Mouse (Mus musculus) limb, embryonic 11.5 days (tissue): ENCODE data around the gene Mtmr14. TPM values are rescaled to one million over a fixed set of nuclear protein-coding genes. Genes with fewer than 3 reads are reported as not detected.

Experiments
- ATAC-seq: fragments of 200-750 bp; cut with Nextera tagmentation; 2 replicates; pipeline ENCODE4 v1.8.0; 2017; ENCODE audit warnings: low read depth; ENCODE audit not compliant: insufficient number of reproducible peaks, low FRiP score, low TSS enrichment
- DNase-seq: peaks from one replicate; pipeline ENCODE4 v3.0.0-alpha.2; 2015; ENCODE audit warnings: low spot score
- H3K27ac ChIP-seq: fragments of 300-500 bp; sonication (generic); replicated peaks from 2 replicates; pipeline ENCODE4 v1.5.1; 2014; ENCODE audit warnings: low read depth, mild to moderate bottlenecking, low read length
- H3K27me3 ChIP-seq: fragments of 300-500 bp; sonication (generic); 2 replicates; pipeline ENCODE4 v1.6.1; 2014; ENCODE audit warnings: mild to moderate bottlenecking, low read length, mixed read lengths; ENCODE audit not compliant: control insufficient read depth, insufficient read depth
- H3K36me3 ChIP-seq: fragments of 300-500 bp; sonication (generic); 2 replicates; pipeline ENCODE4 v1.6.1; 2014; ENCODE audit warnings: mild to moderate bottlenecking, low read length, moderate library complexity, mixed read lengths; ENCODE audit not compliant: control insufficient read depth, insufficient read depth
- H3K4me1 ChIP-seq: fragments of 300-500 bp; sonication (generic); 2 replicates; pipeline ENCODE4 v1.6.1; 2014; ENCODE audit warnings: low read length, mixed read lengths; ENCODE audit not compliant: control insufficient read depth, insufficient read depth
- H3K4me2 ChIP-seq: fragments of 300-500 bp; sonication (generic); 2 replicates; pipeline ENCODE4 v1.6.1; 2014; ENCODE audit warnings: low read depth, mild to moderate bottlenecking, moderate library complexity; ENCODE audit not compliant: severe bottlenecking
- H3K4me3 ChIP-seq: fragments of 300-500 bp; sonication (generic); 2 replicates; pipeline ENCODE4 v1.5.1; 2014; ENCODE audit warnings: low read depth, low read length
- H3K9ac ChIP-seq: fragments of 300-500 bp; sonication (generic); 2 replicates; pipeline ENCODE4 v1.6.1; 2014; ENCODE audit warnings: mild to moderate bottlenecking, low read length
- H3K9me3 ChIP-seq: fragments of 300-500 bp; sonication (generic); 2 replicates; pipeline ENCODE4 v1.6.1; 2016; ENCODE audit warnings: low read length; ENCODE audit not compliant: control insufficient read depth
- WGBS: fragments of 180-500 bp; shearing (Covaris S2); extraction: QIAGEN DNeasy Blood & Tissue Kit; methylation state at CpG from one replicate; pipeline ENCODE4 v1.1.7; 2014; 5-methylcytosine and 5-hydroxymethylcytosine counted together
- polyA plus RNA-seq: library from polyadenylated mRNA; unstranded; fragments of >200 nt; fragmentation: Nextera tagmentation; extraction: Ambion mirVana; gene quantifications from 2 replicates; pipeline ENCODE4 v1.2.1, GENCODE M21; 2014

Mtmr14 gene
- polyA plus RNA-seq, 1 experiment from 2014 or later = 47.2 TPM

DNA sequence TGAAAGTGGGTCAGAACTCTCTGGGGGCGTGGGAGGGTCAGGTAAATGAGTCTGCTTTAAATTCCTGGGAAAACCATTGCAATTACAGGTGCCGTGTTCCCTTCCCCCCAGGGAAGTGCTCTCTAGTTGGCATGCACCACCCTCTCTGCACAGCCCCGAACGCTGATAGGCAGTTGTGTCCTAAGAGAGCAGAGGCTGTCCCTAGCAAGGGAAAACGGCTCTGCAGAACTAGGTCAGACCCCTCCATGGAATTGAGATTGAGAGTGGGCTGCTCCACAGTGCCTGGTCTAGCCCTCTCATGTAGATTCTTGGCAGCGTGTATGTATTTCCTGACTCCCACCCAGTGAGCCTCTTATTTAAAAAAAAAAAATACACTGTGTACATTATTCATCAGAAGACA is 25.9 kb downstream of the Mtmr14 start:
- Histone ChIP-seq H3K9me3 (no peaks in the 10 kb centered on the region), H3K27me3 (no peaks in the 10 kb centered on the region), H3K27ac (no peak overlapping the region), H3K36me3 (peaks cover 10% of the 10 kb centered on the region), H3K4me1 (no peaks in the 10 kb centered on the region), H3K9ac (no peak overlapping the region), H3K4me2 (no peak overlapping the region), H3K4me3 (no peak overlapping the region)
- WGBS = 88% methylated on average over 6 of the region's 6 CpGs
- DNase-seq (no peak), ATAC-seq (no peak)

DNA sequence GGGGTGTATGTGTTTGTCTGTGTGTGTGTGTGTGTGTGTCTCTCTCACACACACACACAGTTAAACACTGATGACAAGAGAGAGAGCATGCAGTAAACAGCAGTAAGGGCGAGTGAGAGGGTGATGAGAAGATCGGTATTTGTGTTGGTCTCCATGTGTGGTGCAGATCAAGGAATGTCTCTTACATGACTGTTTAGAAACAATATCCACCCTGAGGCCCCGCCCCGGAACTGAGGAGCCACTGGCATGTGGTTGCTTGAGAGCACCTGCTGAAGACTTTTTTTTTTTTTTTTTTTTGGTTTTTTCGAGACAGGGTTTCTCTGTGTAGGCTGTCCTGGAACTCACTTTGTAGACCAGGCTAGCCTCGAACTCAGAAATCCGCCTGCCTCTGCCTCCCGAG is 26.8 kb downstream of the Mtmr14 start:
- Histone ChIP-seq H3K9me3 (no peaks in the 10 kb centered on the region), H3K36me3 (peaks cover 16% of the 10 kb centered on the region), H3K4me2 (no peak overlapping the region), H3K27me3 (no peaks in the 10 kb centered on the region), H3K4me3 (no peak overlapping the region), H3K9ac (no peak overlapping the region), H3K4me1 (no peaks in the 10 kb centered on the region), H3K27ac (no peak overlapping the region)
- ATAC-seq = no peak
- WGBS = 93% methylated on average over 8 of the region's 8 CpGs
- DNase-seq = no peak

DNA sequence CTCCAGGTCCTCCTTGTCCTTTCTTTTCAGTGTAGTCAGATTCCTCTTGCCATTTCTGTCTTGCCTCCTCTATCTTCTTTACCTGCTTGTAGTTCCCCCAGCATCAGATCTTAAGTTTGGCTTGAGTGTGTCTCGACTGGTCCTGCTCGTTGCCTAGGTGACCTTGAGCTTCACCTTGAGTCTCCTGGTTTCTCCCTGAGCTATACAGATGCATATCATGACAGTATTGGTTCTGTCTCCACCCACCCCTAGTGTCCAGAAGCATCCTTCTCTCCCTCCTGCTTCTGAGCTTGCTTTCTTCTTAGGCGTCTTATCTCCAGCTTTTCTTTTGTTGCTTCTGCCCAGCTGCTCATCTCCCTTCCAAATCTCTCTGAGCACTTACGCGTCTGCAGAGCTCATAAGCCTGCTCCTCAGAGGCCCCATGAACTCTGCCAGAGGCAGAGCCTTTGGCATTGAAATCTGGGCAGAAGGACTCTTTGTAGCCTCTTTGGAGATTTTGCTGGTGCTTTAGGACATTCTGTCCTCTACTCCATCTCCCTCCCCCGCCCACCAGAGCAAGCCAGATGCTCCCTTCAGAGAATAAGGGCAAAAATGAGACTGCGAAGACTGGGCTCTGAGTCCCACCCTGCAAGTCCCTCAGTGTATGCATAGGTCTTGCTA is 29.5 kb downstream of the Mtmr14 start:
- no peaks in the 10 kb centered on the region for H3K27me3 ChIP-seq
- 86% methylated on average over 7 of the region's 7 CpGs for WGBS
- H3K36me3 ChIP-seq = peaks cover 22% of the 10 kb centered on the region

DNA sequence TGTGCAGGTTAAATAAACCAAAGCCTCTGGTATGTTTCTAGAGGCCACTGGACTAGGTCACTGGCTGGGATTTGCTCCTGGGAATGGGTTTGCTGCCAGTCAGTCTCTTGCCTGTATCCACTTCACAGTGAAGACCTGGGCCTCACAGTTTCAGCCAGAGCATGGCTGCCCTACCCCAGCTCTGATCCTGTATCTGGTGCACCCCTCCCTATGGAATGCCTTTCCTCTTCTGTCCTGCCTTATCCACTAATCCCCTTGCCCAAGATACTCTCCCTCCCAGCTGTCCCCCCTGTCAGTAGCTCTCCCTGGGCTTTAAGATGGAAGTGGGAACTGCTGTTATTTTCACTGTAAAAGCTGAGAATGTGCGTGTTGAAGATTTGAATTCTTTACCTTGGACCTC is 30.3 kb downstream of the Mtmr14 start:
- Histone ChIP-seq H3K4me1 (no peaks in the 10 kb centered on the region), H3K9ac (no peak overlapping the region), H3K27me3 (no peaks in the 10 kb centered on the region), H3K9me3 (no peaks in the 10 kb centered on the region), H3K36me3 (peaks cover 22% of the 10 kb centered on the region), H3K4me2 (no peak overlapping the region), H3K4me3 (no peak overlapping the region), H3K27ac (no peak overlapping the region)
- ATAC-seq (no peak), DNase-seq (no peak)
- WGBS = 100% methylated on average over 1 of the region's 1 CpGs

More for the DNA sequence above, 29.5 kb downstream of the Mtmr14 start:
- Histone ChIP-seq H3K9ac (no peak overlapping the region), H3K27ac (no peak overlapping the region), H3K4me2 (no peak overlapping the region), H3K4me3 (no peak overlapping the region), H3K4me1 (no peaks in the 10 kb centered on the region), H3K9me3 (no peaks in the 10 kb centered on the region)
- DNase-seq (no peak), ATAC-seq (no peak)

DNA sequence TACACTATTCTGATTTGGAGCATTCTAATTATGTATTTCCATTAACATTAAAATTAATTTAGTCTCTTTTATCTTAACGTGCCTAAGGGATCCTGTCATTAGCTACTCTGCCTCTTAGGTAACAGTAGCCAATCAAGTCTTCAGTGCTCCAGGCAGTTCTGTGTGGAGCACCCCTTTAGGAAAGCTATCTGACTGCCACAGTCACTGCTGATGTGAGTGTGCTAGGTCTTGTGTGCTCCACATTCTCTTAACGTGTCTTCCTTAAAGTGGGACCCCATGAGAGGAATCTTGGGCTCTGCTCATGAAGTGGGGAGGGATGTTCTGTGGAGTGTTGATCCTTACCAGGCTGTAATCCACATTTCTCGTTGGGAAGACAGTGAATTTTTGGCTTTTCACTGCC is 34.7 kb downstream of the Mtmr14 start:
- Histone ChIP-seq H3K36me3 (peaks cover 20% of the 10 kb centered on the region; the same call in 1 of the 2 replicates), H3K4me1 (no peaks in the 10 kb centered on the region), H3K9ac (no peak overlapping the region), H3K4me3 (no peak overlapping the region), H3K9me3 (no peaks in the 10 kb centered on the region), H3K27ac (no peak overlapping the region), H3K27me3 (no peaks in the 10 kb centered on the region), H3K4me2 (no peak overlapping the region)
- WGBS = 89% methylated on average over 3 of the region's 3 CpGs
- ATAC-seq (no peak), DNase-seq (no peak)

DNA sequence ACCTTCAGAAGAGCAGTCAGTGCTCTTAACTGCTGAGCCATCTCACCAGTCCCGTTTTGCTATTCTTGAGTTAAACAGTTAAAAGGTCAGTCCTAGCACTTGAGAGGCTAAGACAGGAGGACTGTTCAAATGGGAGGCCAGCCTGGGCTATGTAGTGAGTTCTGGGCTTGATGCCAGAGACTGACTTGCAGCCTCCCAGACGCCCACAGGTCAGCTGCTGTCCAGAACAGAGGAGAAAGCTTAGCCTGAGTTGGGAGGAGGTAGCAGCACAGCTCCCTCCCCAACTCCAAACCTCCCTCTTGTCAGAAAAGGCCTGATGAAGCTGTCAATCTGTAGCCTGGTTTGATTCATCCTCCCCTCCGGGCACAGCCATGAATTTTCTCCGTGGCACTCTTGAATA is 39.2 kb downstream of the Mtmr14 start:
- Histone ChIP-seq H3K9me3 (no peaks in the 10 kb centered on the region), H3K4me3 (no peak overlapping the region), H3K4me2 (no peak overlapping the region), H3K36me3 (peaks cover 3% of the 10 kb centered on the region; the same call in 1 of the 2 replicates), H3K4me1 (no peaks in the 10 kb centered on the region), H3K27me3 (peaks cover 3% of the 10 kb centered on the region), H3K9ac (no peak overlapping the region), H3K27ac (no peak overlapping the region)
- 76% methylated on average over 4 of the region's 4 CpGs for WGBS
- no peak for DNase-seq
- no peak for ATAC-seq

DNA sequence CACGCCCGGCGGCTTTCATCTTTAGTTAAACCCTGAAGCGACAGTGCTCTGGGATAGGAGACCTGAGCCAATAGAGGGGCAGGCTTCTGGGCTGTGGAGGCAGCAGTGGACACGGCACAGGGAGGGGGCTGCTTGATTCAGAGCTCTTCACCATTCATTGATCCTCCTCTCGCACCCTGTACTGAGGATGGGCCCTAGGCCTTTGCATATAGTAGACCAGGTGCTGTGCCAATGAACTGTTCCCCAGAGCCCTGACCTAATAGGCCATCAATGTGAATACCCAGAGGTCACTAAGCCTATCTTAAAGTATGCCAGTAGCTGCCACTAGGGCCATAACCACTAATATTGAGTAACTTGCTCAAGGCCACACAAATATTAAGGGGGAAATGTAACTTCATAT is 44.0 kb downstream of the Mtmr14 start:
- Histone ChIP-seq H3K4me1 (peaks cover 3% of the 10 kb centered on the region; the same call in 1 of the 2 replicates), H3K36me3 (peaks cover 3% of the 10 kb centered on the region; the same call in 1 of the 2 replicates), H3K27ac (no peak overlapping the region), H3K27me3 (peaks cover 35% of the 10 kb centered on the region), H3K4me2 (no peak overlapping the region), H3K9me3 (no peaks in the 10 kb centered on the region), H3K4me3 (no peak overlapping the region), H3K9ac (no peak overlapping the region)
- WGBS = 64% methylated on average over 6 of the region's 6 CpGs
- ATAC-seq (0 out of 2 replicates have a peak, but pooled peaks have one; percentile 33), DNase-seq (no peak)

DNA sequence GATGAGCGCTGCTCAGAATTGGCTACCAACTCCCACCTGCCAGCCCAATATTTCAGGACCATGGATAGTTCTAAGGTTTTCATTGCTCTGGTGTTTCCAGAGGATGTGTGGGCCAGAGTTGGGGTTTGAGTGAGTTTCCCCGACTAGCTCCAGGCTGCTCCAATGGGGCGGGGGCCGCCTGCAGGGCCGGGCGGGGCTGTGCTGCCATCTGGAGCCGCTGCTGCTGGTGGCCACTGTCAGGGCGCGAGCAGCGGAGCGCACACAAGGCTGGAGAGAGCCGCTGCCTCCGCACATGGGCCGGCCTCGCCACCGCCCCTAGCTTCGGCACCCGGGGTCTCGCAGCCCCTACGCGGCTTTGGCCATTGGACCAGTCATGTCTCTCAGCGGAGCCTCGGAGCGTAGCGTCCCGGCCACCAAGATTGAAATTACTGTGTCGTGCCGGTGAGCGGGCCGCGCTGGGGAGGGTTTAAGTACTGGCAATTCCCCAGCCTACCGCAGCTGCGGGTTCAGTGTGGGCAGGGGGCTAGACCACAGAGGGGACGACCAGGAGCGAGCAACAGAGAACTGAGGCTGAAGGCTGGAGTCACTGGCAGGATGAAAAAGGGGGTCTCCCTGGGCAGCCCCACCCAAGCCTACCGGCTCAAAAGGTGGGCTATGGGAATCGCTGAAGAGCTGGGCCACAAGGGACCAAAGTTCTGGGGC is 44.6 kb downstream of the Mtmr14 start, which contains the start of gene Cpne9:
Gene Cpne9, plus strand, starts transcription at position 207 of the 702 bp plus-strand sequence.
- DNase-seq (peak; percentile 75), ATAC-seq (peak; percentile 73)
- Histone ChIP-seq H3K4me3 (no peak within 1 kb of the TSS), H3K4me2 (peak within 1 kb of the TSS; percentile 23; the same call in 1 of the 2 replicates), H3K4me1 (peaks cover 3% of the 10 kb centered on the region; the same call in 1 of the 2 replicates), H3K9ac (no peak within 1 kb of the TSS), H3K36me3 (peaks cover 3% of the 10 kb centered on the region; the same call in 1 of the 2 replicates), H3K9me3 (no peaks in the 10 kb centered on the region), H3K27me3 (peaks cover 35% of the 10 kb centered on the region), H3K27ac (no peak within 1 kb of the TSS)
- 1% methylated on average over 37 of the region's 37 CpGs for WGBS
